ENCODE assay signal across 8 mouse cellular contexts in the genomic region with DNA sequence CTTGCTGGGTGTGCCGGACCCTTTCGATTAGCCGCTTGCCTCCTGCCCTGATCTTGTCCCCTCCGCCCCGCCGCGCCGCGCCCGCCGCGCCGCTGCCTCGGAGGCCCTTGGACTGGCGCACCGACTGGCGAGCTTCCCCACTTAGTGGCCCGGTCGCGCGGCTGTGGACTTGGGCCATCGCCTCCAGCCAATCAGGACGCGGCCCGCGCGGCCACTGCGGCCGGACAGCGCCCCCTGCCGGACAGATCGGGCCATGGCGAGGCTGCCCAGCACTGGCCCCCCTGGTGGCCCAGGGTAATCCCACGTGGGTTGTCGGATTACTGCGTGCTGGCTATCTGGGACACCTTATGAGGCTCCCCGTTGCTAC. TPM values are rescaled to one million over a fixed set of nuclear protein-coding genes. Genes with fewer than 3 reads are reported as not detected.
DNase-seq lines count a peak whose midpoint lies in the region; ATAC-seq lines count a peak whose summit lies in the region.

A gene (minus strand): TSS at position 114 of the 367 bp plus-strand sequence.

- no peaks in the 10 kb centered on the region for H3K36me3 ChIP-seq in intestine, embryonic 16.5 days (ENCODE audit: control insufficient read depth, insufficient read depth, low read length)
- H3K36me3 ChIP-seq in midbrain, embryonic 10.5 days = no peaks in the 10 kb centered on the region

- H3K27ac ChIP-seq in intestine, embryonic 16.5 days (ENCODE audit: low read length) = peak within 1 kb of the TSS; percentile 57
- H3K27ac ChIP-seq in midbrain, embryonic 10.5 days (replicated peaks) = peak within 1 kb of the TSS; percentile 75

- ATAC-seq in intestine, embryonic 16.5 days = peak; percentile 93
- no peak for ATAC-seq in inflammation-experienced regulatory T-cells, adult 6 months

- WGBS in intestine, embryonic 16.5 days = under 1% methylated on average over 37 of the region's 37 CpGs
- under 1% methylated on average over 37 of the region's 37 CpGs for WGBS in midbrain, embryonic 10.5 days

- H3K4me3 ChIP-seq in intestine, embryonic 16.5 days (ENCODE audit: low read length) = peak within 1 kb of the TSS; percentile 64
- H3K4me3 ChIP-seq in midbrain, embryonic 10.5 days = peak within 1 kb of the TSS; percentile 71

- H3K9me3 ChIP-seq in intestine, embryonic 16.5 days (ENCODE audit: control insufficient read depth, low read length) = no peaks in the 10 kb centered on the region
- H3K9me3 ChIP-seq in midbrain, embryonic 10.5 days (replicated peaks) = no peaks in the 10 kb centered on the region

- peak within 1 kb of the TSS; percentile 100 for H3K4me2 ChIP-seq in intestine, embryonic 16.5 days (ENCODE audit: low read depth, low read length)

- peaks cover 10% of the 10 kb centered on the region for H3K4me1 ChIP-seq in intestine, embryonic 16.5 days (ENCODE audit: control insufficient read depth, insufficient read depth, low read length)
- peaks cover 27% of the 10 kb centered on the region for H3K4me1 ChIP-seq in midbrain, embryonic 10.5 days

- H3K9ac ChIP-seq in intestine, embryonic 16.5 days (ENCODE audit: low read depth, low read length) = peak within 1 kb of the TSS; percentile 67

- H3K27me3 ChIP-seq in intestine, embryonic 16.5 days (replicated peaks; ENCODE audit: control insufficient read depth, insufficient read depth, low read length) = peaks cover 11% of the 10 kb centered on the region
- peaks cover 51% of the 10 kb centered on the region for H3K27me3 ChIP-seq in midbrain, embryonic 10.5 days (ENCODE audit: low read depth, poor library complexity, severe bottlenecking)

- DNase-seq in adrenal gland, adult (ENCODE audit: inconsistent age in 2 of 2, low spot score in 1 of 2) = peak; percentile 94 to 98
- peak; percentile 90 for DNase-seq in embryo, embryonic 10 days (ENCODE audit: low spot score)
- peak; percentile 95 to 97 for DNase-seq in gastrocnemius, postnatal 36 days
- peak; percentile 91 to 92 for DNase-seq in left cerebral cortex, postnatal 25 days (ENCODE audit: low spot score in 2 of 2)
- peak; percentile 95 for DNase-seq in midbrain, embryonic 10.5 days (ENCODE audit: low spot score)
- peak; percentile 93 for DNase-seq in skeletal muscle tissue, adult 2 months (ENCODE audit: low read depth, low spot score)

- intact Hi-C loops in gastrocnemius, postnatal 36 days (cut with DNase I) = loop anchor here (1.0 to 5.0 kb wide), 3 partner anchors 19 to 87 kb away; no protein-coding TSS in a partner anchor
- intact Hi-C loops in left cerebral cortex, postnatal 25 days (cut with DNase I) = loop anchor here (1.0 to 10.0 kb wide), 3 partner anchors 43 to 535 kb away; a partner anchor contains a TSS

RNA-seq across cellular contexts. Expression of the gene that starts here (rescaled TPM):
- total RNA-seq in gastrocnemius, postnatal 36 days (2021) = 100 to 1,000 TPM; 254 to 276 TPM
- 4.5 and 6.0 TPM in 2 replicates for polyA plus RNA-seq in intestine, embryonic 16.5 days (2015; fragmentation: Nextera tagmentation; extraction: Ambion mirVana)
- 10 to 100 TPM; 16.8 to 17.6 TPM for total RNA-seq in left cerebral cortex, postnatal 25 days (2021)
- polyA plus RNA-seq in midbrain, embryonic 10.5 days (2016; fragmentation: Nextera tagmentation; extraction: Ambion mirVana) = 0.83 and 1.5 TPM in 2 replicates
- not detected for polyA plus RNA-seq in inflammation-experienced regulatory T-cells, adult 6 months (2017; shearing (Covaris generic))

Comparison
In these comparisons a context has a peak if more than half of its experiments do, and no peak if none do; other contexts are left out.
1. RNA of the gene that starts here (total RNA-seq): 254 to 276 TPM in gastrocnemius, postnatal 36 days; 16.8 to 17.6 TPM in left cerebral cortex, postnatal 25 days; every median in the first group is over 10 times any median in the second.
2. Peak in every context shown above with its lines, with median percentiles within 50 percentile points of each other: DNase-seq.